Mouse (Mus musculus) heart, adult 2 months (tissue): Measurements from ENCODE around the gene Steap3. TPM values are rescaled to one million over a fixed set of nuclear protein-coding genes. Genes with fewer than 3 reads are reported as not detected.

Experiments used
- DNase-seq, 2 experiments: peaks; one replicate each; pipeline ENCODE4 v3.0.0; 2021
- H3K27ac ChIP-seq: fragments of 200-600 bp; 2 replicates; pipeline ENCODE4 v1.8.1; 2022
- H3K27me3 ChIP-seq: fragments of 200-500 bp; 2 replicates; pipeline ENCODE4 v1.6.1; 2012; ENCODE audit warnings: mild to moderate bottlenecking, low read length, inconsistent platforms, mixed read lengths; ENCODE audit not compliant: control insufficient read depth, insufficient read depth
- H3K36me3 ChIP-seq: fragments of 200-500 bp; 2 replicates; pipeline ENCODE4 v1.6.1; 2012; ENCODE audit warnings: low read length, inconsistent platforms; ENCODE audit not compliant: control insufficient read depth, insufficient read depth
- H3K4me1 ChIP-seq: fragments of 200-500 bp; 2 replicates; pipeline ENCODE4 v1.6.1; 2011; ENCODE audit warnings: low read length; ENCODE audit not compliant: control insufficient read depth, insufficient read depth
- H3K4me3 ChIP-seq: fragments of 200-600 bp; 2 replicates; pipeline ENCODE4 v1.8.1; 2022
- H3K79me2 ChIP-seq: fragments of 200-500 bp; replicated peaks from 2 replicates; pipeline ENCODE4 v1.6.1; 2012; ENCODE audit warnings: mild to moderate bottlenecking, inconsistent platforms, low read length, moderate library complexity, mixed read lengths; ENCODE audit not compliant: control insufficient read depth, insufficient read depth
- H3K9ac ChIP-seq: fragments of 200-500 bp; 2 replicates; pipeline ENCODE4 v1.6.1; 2012; ENCODE audit warnings: low read depth, mild to moderate bottlenecking, control low read depth, inconsistent platforms, low read length, mixed read lengths
- CTCF ChIP-seq: fragments of 200-600 bp; IDR thresholded peaks from 2 replicates; pipeline ENCODE4 v1.8.1; 2022; ENCODE audit warnings: antibody characterized with exemption, mild to moderate bottlenecking, moderate library complexity
- EP300 ChIP-seq: fragments of 200-500 bp; IDR thresholded peaks from 2 replicates; pipeline ENCODE4 v1.6.1; 2011; ENCODE audit warnings: low read depth, low read length, control low read depth; ENCODE audit not compliant: insufficient read depth
- POLR2A ChIP-seq: fragments of 200-500 bp; IDR thresholded peaks from 2 replicates; pipeline ENCODE4 v1.6.1; 2011; ENCODE audit warnings: mild to moderate bottlenecking, low read depth, low read length, control low read depth; ENCODE audit not compliant: insufficient read depth
- WGBS: fragments of 180-500 bp; shearing (Covaris S2); methylation state at CpG from one replicate; pipeline ENCODE4 v1.1.7; 2018; 5-methylcytosine and 5-hydroxymethylcytosine counted together
- intact Hi-C: fragments of 180-260 bp; cut with DNase I; formaldehyde crosslinking; loops from one replicate; pipeline ENCODE4 v1.15.1; 2025
- polyA plus RNA-seq: library from polyadenylated mRNA; depleted of rRNA; stranded (reverse); fragments of >200 nt; gene quantifications from 2 replicates; pipeline ENCODE4 v1.2.3, GENCODE M21; 2012
- total RNA-seq, 2 experiments: library from RNA; stranded (reverse); gene quantifications; 2 replicates each; pipeline ENCODE4 v1.2.3; 2021

Steap3 gene
- total and polyA plus RNA-seq, 3 experiments: 25.2 to 54.9 (median 27.9) TPM

- DNase-seq: no peak
- no peak overlapping the region for H3K9ac ChIP-seq
- H3K4me3 ChIP-seq: no peak overlapping the region
- no peaks in the 10 kb centered on the region for H3K4me1 ChIP-seq
- 93% methylated on average over 6 of the region's 6 CpGs for WGBS
- intact Hi-C loops: no loop called here
- H3K79me2 ChIP-seq: no peaks in the 10 kb centered on the region
- no peaks in the 10 kb centered on the region for H3K27me3 ChIP-seq
- H3K36me3 ChIP-seq: no peaks in the 10 kb centered on the region
- TF ChIP-seq CTCF (no peak), EP300 (no peak), POLR2A (no peak)
- no peak overlapping the region for H3K27ac ChIP-seq
These were observed 83.3 kb downstream of the Steap3 start for GRCm38 (mm10) chr1:120189206-120189605.

GRCm38 (mm10) chr1:120187059-120187458, 85.4 kb downstream of the Steap3 start:
- Histone ChIP-seq H3K79me2 (no peaks in the 10 kb centered on the region), H3K36me3 (no peaks in the 10 kb centered on the region), H3K9ac (no peak overlapping the region), H3K27me3 (no peaks in the 10 kb centered on the region), H3K4me3 (no peak overlapping the region), H3K27ac (no peak overlapping the region), H3K4me1 (no peaks in the 10 kb centered on the region)
- no peak for TF ChIP-seq POLR2A
- TF ChIP-seq EP300: no peak
- TF ChIP-seq CTCF: no peak
- no peak for DNase-seq
- intact Hi-C loops: no loop called here
- 89% methylated on average over 7 of the region's 7 CpGs for WGBS

GRCm38 (mm10) chr1:120186655-120187054, 85.8 kb downstream of the Steap3 start:
- Histone ChIP-seq H3K9ac (no peak overlapping the region), H3K27ac (no peak overlapping the region), H3K79me2 (no peaks in the 10 kb centered on the region), H3K4me1 (no peaks in the 10 kb centered on the region), H3K36me3 (no peaks in the 10 kb centered on the region), H3K27me3 (no peaks in the 10 kb centered on the region), H3K4me3 (no peak overlapping the region)
- no peak for TF ChIP-seq POLR2A
- TF ChIP-seq CTCF: no peak
- no peak for TF ChIP-seq EP300
- DNase-seq: no peak
- intact Hi-C loops: no loop called here
- WGBS: 75% methylated on average over 9 of the region's 9 CpGs

GRCm38 (mm10) chr1:120186204-120186603, 86.3 kb downstream of the Steap3 start:
- H3K4me3 ChIP-seq: no peak overlapping the region
- H3K27ac ChIP-seq: no peak overlapping the region
- no peak overlapping the region for H3K9ac ChIP-seq
- H3K36me3 ChIP-seq: no peaks in the 10 kb centered on the region
- TF ChIP-seq EP300 (no peak), CTCF (no peak), POLR2A (no peak)
- WGBS: 63% methylated on average over 6 of the region's 6 CpGs
- intact Hi-C loops: no loop called here
- H3K27me3 ChIP-seq: no peaks in the 10 kb centered on the region
- no peak for DNase-seq
- H3K4me1 ChIP-seq: no peaks in the 10 kb centered on the region
- H3K79me2 ChIP-seq: no peaks in the 10 kb centered on the region

GRCm38 (mm10) chr1:120177141-120177540, 95.4 kb downstream of the Steap3 start:
- Histone ChIP-seq H3K4me1 (peaks cover 2% of the 10 kb centered on the region), H3K9ac (no peak overlapping the region), H3K36me3 (no peaks in the 10 kb centered on the region), H3K4me3 (no peak overlapping the region), H3K27ac (no peak overlapping the region), H3K79me2 (no peaks in the 10 kb centered on the region), H3K27me3 (no peaks in the 10 kb centered on the region)
- TF ChIP-seq EP300: no peak
- no peak for TF ChIP-seq POLR2A
- no peak for TF ChIP-seq CTCF
- intact Hi-C loops: no loop called here
- 94% methylated on average over 8 of the region's 8 CpGs for WGBS
- DNase-seq: no peak

- peaks cover 2% of the 10 kb centered on the region for H3K4me1 ChIP-seq
- H3K9ac ChIP-seq: no peak overlapping the region
- no peaks in the 10 kb centered on the region for H3K36me3 ChIP-seq
- WGBS: 12% methylated on average over 14 of the region's 14 CpGs
- peak in 1 of 2 experiments; percentile 31 for DNase-seq
- H3K27me3 ChIP-seq: no peaks in the 10 kb centered on the region
- H3K79me2 ChIP-seq: no peaks in the 10 kb centered on the region
- no peak overlapping the region for H3K4me3 ChIP-seq
- no peak overlapping the region for H3K27ac ChIP-seq
- no peak for TF ChIP-seq POLR2A
- no peak for TF ChIP-seq EP300
- no peak for TF ChIP-seq CTCF
- intact Hi-C loops: no loop called here
These were observed 96.2 kb downstream of the Steap3 start for GRCm38 (mm10) chr1:120176313-120176712.
